Mouse (Mus musculus) megakaryocyte, embryonic 14.5 days (primary cell): ENCODE results near the gene Nid1.

ENCODE experiments used
- FLI1 ChIP-seq: IDR thresholded peaks from 2 replicates; pipeline ENCODE4 v1.6.1; 2012; ENCODE audit warnings: low read length, inconsistent platforms, mixed read lengths
- GATA1 ChIP-seq: IDR thresholded peaks from 3 replicates; pipeline ENCODE4 v1.6.1; 2012; ENCODE audit warnings: mixed read lengths, low read length, inconsistent platforms, borderline replicate concordance

GRCm38 (mm10) chr13:13487851-13488250 is 50.5 kb downstream of the Nid1 start:
- no peak for TF ChIP-seq GATA1
- no peak for TF ChIP-seq FLI1
